Mouse (Mus musculus) limb, embryonic 14.5 days (tissue): ENCODE measurements at regions not wholly inside any gene's neighbourhood (a gene's known extent, or its start where the extent isn't known, plus 50 kb on each side); places are given as distances from the start of the nearest gene placed in this dataset.
A peak's percentile ranks its signal among the peaks of the same experiment; 100 is the strongest.

Experiments
- ATAC-seq: fragments of 200-750 bp; cut with Nextera tagmentation; 2 replicates; pipeline ENCODE4 v1.8.0; 2017; ENCODE audit warnings: low read depth, moderate number of reproducible peaks, moderate TSS enrichment; ENCODE audit not compliant: low FRiP score
- DNase-seq: peaks from one replicate; pipeline ENCODE4 v3.0.0-alpha.2; 2015; ENCODE audit warnings: low spot score
- H3K27ac ChIP-seq: fragments of 300-500 bp; sonication (generic); replicated peaks from 2 replicates; pipeline ENCODE4 v1.5.1; 2014; ENCODE audit warnings: low read depth, mild to moderate bottlenecking, low read length, moderate library complexity, mixed read lengths
- H3K27me3 ChIP-seq: fragments of 300-500 bp; sonication (generic); 2 replicates; pipeline ENCODE4 v1.6.1; 2014; ENCODE audit warnings: low read length, mixed read lengths; ENCODE audit not compliant: control insufficient read depth, insufficient read depth
- H3K36me3 ChIP-seq: fragments of 300-500 bp; sonication (generic); 2 replicates; pipeline ENCODE4 v1.6.1; 2014; ENCODE audit warnings: mild to moderate bottlenecking, low read length, moderate library complexity, mixed read lengths; ENCODE audit not compliant: control insufficient read depth, insufficient read depth
- H3K4me1 ChIP-seq: fragments of 300-500 bp; sonication (generic); 2 replicates; pipeline ENCODE4 v1.6.1; 2014; ENCODE audit warnings: antibody characterized with exemption, low read length, mixed read lengths; ENCODE audit not compliant: control insufficient read depth, insufficient read depth
- H3K4me2 ChIP-seq: fragments of 300-500 bp; sonication (generic); replicated peaks from 2 replicates; pipeline ENCODE4 v1.6.1; 2014; ENCODE audit warnings: low read depth, mild to moderate bottlenecking, low read length, moderate library complexity; ENCODE audit not compliant: severe bottlenecking
- H3K4me3 ChIP-seq: fragments of 300-500 bp; sonication (generic); replicated peaks from 2 replicates; pipeline ENCODE4 v1.5.1; 2014; ENCODE audit warnings: low read length
- H3K9ac ChIP-seq: fragments of 300-500 bp; sonication (generic); 2 replicates; pipeline ENCODE4 v1.6.1; 2014; ENCODE audit warnings: mild to moderate bottlenecking, low read depth, low read length, moderate library complexity; ENCODE audit not compliant: severe bottlenecking
- H3K9me3 ChIP-seq: fragments of 300-500 bp; sonication (generic); 2 replicates; pipeline ENCODE4 v1.6.1; 2016; ENCODE audit warnings: low read length; ENCODE audit not compliant: control insufficient read depth
- POLR2A ChIP-seq: fragments of 200-500 bp; IDR thresholded peaks from 2 replicates; pipeline ENCODE4 v1.8.0; 2012; ENCODE audit warnings: inconsistent platforms, mild to moderate bottlenecking, moderate library complexity, borderline replicate concordance; ENCODE audit not compliant: insufficient read depth, insufficient read length; ENCODE audit errors: extremely low read depth
- WGBS: fragments of 180-500 bp; shearing (Covaris S2); extraction: QIAGEN DNeasy Blood & Tissue Kit; methylation state at CpG from one replicate; pipeline ENCODE4 v1.1.7; 2014; 5-methylcytosine and 5-hydroxymethylcytosine counted together

GRCm38 (mm10) chr12:15971786-15972185, 155.1 kb upstream of the Trib2 start:
- Histone ChIP-seq H3K27ac (no peak overlapping the region), H3K4me2 (no peak overlapping the region), H3K27me3 (no peaks in the 10 kb centered on the region), H3K4me3 (no peak overlapping the region), H3K9me3 (no peaks in the 10 kb centered on the region), H3K36me3 (no peaks in the 10 kb centered on the region), H3K9ac (no peak overlapping the region), H3K4me1 (no peaks in the 10 kb centered on the region)
- ATAC-seq (no peak), DNase-seq (no peak)
- 88% methylated on average over 3 of the region's 3 CpGs for WGBS
- no peak for TF ChIP-seq POLR2A

- Histone ChIP-seq H3K27me3 (no peaks in the 10 kb centered on the region), H3K4me3 (no peak overlapping the region), H3K4me1 (no peaks in the 10 kb centered on the region), H3K4me2 (no peak overlapping the region), H3K9me3 (no peaks in the 10 kb centered on the region), H3K27ac (no peak overlapping the region), H3K36me3 (no peaks in the 10 kb centered on the region), H3K9ac (no peak overlapping the region)
- 37% methylated on average over 2 of the region's 2 CpGs for WGBS
- DNase-seq (peak; percentile 6), ATAC-seq (no peak)
- TF ChIP-seq POLR2A = no peak
Measured at GRCm38 (mm10) chr12:15970262-15970661, 153.5 kb upstream of the Trib2 start.

GRCm38 (mm10) chr12:15967550-15968102, 150.9 kb upstream of the Trib2 start:
- no peaks in the 10 kb centered on the region for H3K9me3 ChIP-seq
- no peaks in the 10 kb centered on the region for H3K27me3 ChIP-seq
- DNase-seq (no peak), ATAC-seq (no peak)
- WGBS = 61% methylated on average over 5 of the region's 5 CpGs
- no peak overlapping the region for H3K27ac ChIP-seq
- H3K4me1 ChIP-seq = no peaks in the 10 kb centered on the region
- H3K4me3 ChIP-seq = no peak overlapping the region
- H3K4me2 ChIP-seq = no peak overlapping the region
- no peaks in the 10 kb centered on the region for H3K36me3 ChIP-seq
- H3K9ac ChIP-seq = no peak overlapping the region
- no peak for TF ChIP-seq POLR2A

- no peaks in the 10 kb centered on the region for H3K27me3 ChIP-seq
- 95% methylated on average over 1 of the region's 1 CpGs for WGBS
- DNase-seq (no peak), ATAC-seq (no peak)
- TF ChIP-seq POLR2A = no peak
- H3K9ac ChIP-seq = no peak overlapping the region
- H3K4me3 ChIP-seq = no peak overlapping the region
- H3K36me3 ChIP-seq = no peaks in the 10 kb centered on the region
- no peaks in the 10 kb centered on the region for H3K4me1 ChIP-seq
- H3K27ac ChIP-seq = no peak overlapping the region
- no peaks in the 10 kb centered on the region for H3K9me3 ChIP-seq
- no peak overlapping the region for H3K4me2 ChIP-seq
Measured at GRCm38 (mm10) chr12:15966631-15967030, 149.9 kb upstream of the Trib2 start.

- DNase-seq (no peak), ATAC-seq (no peak)
- H3K4me2 ChIP-seq = no peak overlapping the region
- 83% methylated on average over 4 of the region's 4 CpGs for WGBS
- no peak overlapping the region for H3K9ac ChIP-seq
- no peak overlapping the region for H3K4me3 ChIP-seq
- H3K36me3 ChIP-seq = no peaks in the 10 kb centered on the region
- no peaks in the 10 kb centered on the region for H3K27me3 ChIP-seq
- no peaks in the 10 kb centered on the region for H3K4me1 ChIP-seq
- H3K27ac ChIP-seq = no peak overlapping the region
- TF ChIP-seq POLR2A = no peak
- no peaks in the 10 kb centered on the region for H3K9me3 ChIP-seq
Measured at GRCm38 (mm10) chr12:15965921-15966320, 149.2 kb upstream of the Trib2 start.

GRCm38 (mm10) chr12:15964073-15964472, 147.4 kb upstream of the Trib2 start:
- no peak for TF ChIP-seq POLR2A
- H3K36me3 ChIP-seq = no peaks in the 10 kb centered on the region

More at GRCm38 (mm10) chr12:15964073-15964472, 147.4 kb upstream of the Trib2 start:
- Histone ChIP-seq H3K27me3 (no peaks in the 10 kb centered on the region), H3K4me1 (no peaks in the 10 kb centered on the region), H3K9ac (no peak overlapping the region), H3K27ac (no peak overlapping the region), H3K4me3 (no peak overlapping the region), H3K9me3 (no peaks in the 10 kb centered on the region), H3K4me2 (no peak overlapping the region)
- 82% methylated on average over 4 of the region's 4 CpGs for WGBS
- ATAC-seq (no peak), DNase-seq (no peak)
